Mouse (Mus musculus): Measurements from ENCODE around the gene Spop.
"Not testable (repeated sequence)": the region's sequence is repeated elsewhere in the genome, so short reads cannot be mapped to it uniquely, and the experiment has no call there.

The Spop gene

GRCm38 (mm10) chr11:95500412-95500811 lies 86.5 kb downstream of the Spop start:
- peak in 1 of 2 experiments; percentile 16 for DNase-seq

- DNase-seq, result peak in 1 of 2 experiments; percentile 16
These were observed 87.0 kb downstream of the Spop start for GRCm38 (mm10) chr11:95500836-95501235.

GRCm38 (mm10) chr11:95501826-95502225 lies 87.9 kb downstream of the Spop start:
- DNase-seq, result not testable (repeated sequence)

GRCm38 (mm10) chr11:95503581-95504180 lies 89.8 kb downstream of the Spop start:
- DNase-seq, result peak; percentile 42 to 55

GRCm38 (mm10) chr11:95504271-95504731 lies 90.4 kb downstream of the Spop start:
- DNase-seq, result no peak

GRCm38 (mm10) chr11:95507041-95507716 lies 93.3 kb downstream of the Spop start:
- DNase-seq, result no peak

GRCm38 (mm10) chr11:95507785-95508184 lies 93.9 kb downstream of the Spop start:
- no peak for DNase-seq

- DNase-seq, result peak in 1 of 2 experiments; percentile 67
These were observed 94.5 kb downstream of the Spop start for GRCm38 (mm10) chr11:95508211-95508926.

GRCm38 (mm10) chr11:95509126-95509717 lies 95.3 kb downstream of the Spop start:
- DNase-seq, result peak in 1 of 2 experiments; percentile 35

GRCm38 (mm10) chr11:95510631-95511030 lies 96.8 kb downstream of the Spop start:
- DNase-seq, result no peak

- DNase-seq, result no peak
These were observed 98.0 kb downstream of the Spop start for GRCm38 (mm10) chr11:95511919-95512318.

- DNase-seq, result no peak
These were observed 98.5 kb downstream of the Spop start for GRCm38 (mm10) chr11:95512383-95512782.

GRCm38 (mm10) chr11:95513461-95514297 lies 99.8 kb downstream of the Spop start:
- peak in 1 of 2 experiments; percentile 23 for DNase-seq

GRCm38 (mm10) chr11:95514298-95514861 lies 100.5 kb downstream of the Spop start, which contains the start of gene Nxph3:
TSS of gene Nxph3 (minus strand) at chr11:95514570.
- DNase-seq, result peak; percentile 83 to 85

- DNase-seq, result no peak
These were observed 101.8 kb downstream of the Spop start for GRCm38 (mm10) chr11:95515376-95516323.

GRCm38 (mm10) chr11:95516491-95516911 lies 102.6 kb downstream of the Spop start:
- no peak for DNase-seq

- no peak for DNase-seq
These were observed 103.3 kb downstream of the Spop start for GRCm38 (mm10) chr11:95517162-95517561.

- no peak for DNase-seq
These were observed 105.4 kb downstream of the Spop start for GRCm38 (mm10) chr11:95519299-95519698.

GRCm38 (mm10) chr11:95519996-95520395 lies 106.1 kb downstream of the Spop start:
- no peak for DNase-seq

GRCm38 (mm10) chr11:95520456-95521072 lies 106.7 kb downstream of the Spop start:
- peak; percentile 89 to 92 for DNase-seq
